Mouse (Mus musculus) kidney, adult 2 months (tissue): ENCODE data around the gene Gm42669. TPM values are rescaled to one million over a fixed set of nuclear protein-coding genes. Genes with fewer than 3 reads are reported as not detected.

ENCODE experiments used
- DNase-seq: peaks from one replicate; pipeline ENCODE4 v3.0.0; 2021
- H3K27ac ChIP-seq: fragments of 200-500 bp; 2 replicates; pipeline ENCODE4 v1.5.1; 2012; ENCODE audit warnings: low read depth, low read length, control low read depth, inconsistent platforms; ENCODE audit not compliant: insufficient read depth
- H3K27me3 ChIP-seq: fragments of 200-500 bp; replicated peaks from 2 replicates; pipeline ENCODE4 v1.6.1; 2012; ENCODE audit warnings: mild to moderate bottlenecking, moderate library complexity, low read length, inconsistent platforms; ENCODE audit not compliant: control insufficient read depth, insufficient read depth
- H3K36me3 ChIP-seq: fragments of 200-500 bp; 2 replicates; pipeline ENCODE4 v1.6.1; 2012; ENCODE audit warnings: mild to moderate bottlenecking, moderate library complexity, low read length, inconsistent platforms; ENCODE audit not compliant: control insufficient read depth, insufficient read depth
- H3K4me1 ChIP-seq: fragments of 200-500 bp; 2 replicates; pipeline ENCODE4 v1.6.1; 2011; ENCODE audit warnings: low read length; ENCODE audit not compliant: control insufficient read depth, insufficient read depth
- H3K4me3 ChIP-seq: fragments of 200-500 bp; 2 replicates; pipeline ENCODE4 v1.5.1; 2011; ENCODE audit warnings: mild to moderate bottlenecking, low read depth, low read length, control low read depth; ENCODE audit not compliant: insufficient read depth
- CTCF ChIP-seq: fragments of 200-500 bp; conservative IDR thresholded peaks from 2 replicates; pipeline ENCODE4 v1.5.1; 2011; ENCODE audit warnings: low read depth, mild to moderate bottlenecking, control low read depth, low read length, moderate library complexity, mixed read lengths; ENCODE audit not compliant: insufficient read depth, insufficient read length
- POLR2A ChIP-seq: fragments of 200-500 bp; IDR thresholded peaks from one replicate; pipeline ENCODE4 v1.6.1; 2011; ENCODE audit warnings: low read depth, low read length, control low read depth
- WGBS: fragments of 180-500 bp; shearing (Covaris S2); methylation state at CpG from one replicate; pipeline ENCODE4 v1.1.7; 2018; 5-methylcytosine and 5-hydroxymethylcytosine counted together
- polyA plus RNA-seq: library from polyadenylated mRNA; depleted of rRNA; stranded (reverse); fragments of >200 nt; gene quantifications from 2 replicates; pipeline ENCODE4 v1.2.3, GENCODE M21; 2012

The Gm42669 gene
- polyA plus RNA-seq, 1 experiment = not detected

- H3K27me3 ChIP-seq = no peaks in the 10 kb centered on the region
- WGBS = 64% methylated on average over 9 of the region's 9 CpGs
- no peak overlapping the region for H3K27ac ChIP-seq
- H3K4me3 ChIP-seq = no peak overlapping the region
- no peaks in the 10 kb centered on the region for H3K36me3 ChIP-seq
- no peaks in the 10 kb centered on the region for H3K4me1 ChIP-seq
- no peak for DNase-seq
- no peak for TF ChIP-seq CTCF
- no peak for TF ChIP-seq POLR2A
Measured at GRCm38 (mm10) chr5:107491036-107491435, 16.4 kb upstream of the Gm42669 start.

GRCm38 (mm10) chr5:107492471-107492870 is 14.9 kb upstream of the Gm42669 start:
- Histone ChIP-seq H3K36me3 (no peaks in the 10 kb centered on the region), H3K27me3 (no peaks in the 10 kb centered on the region), H3K4me1 (no peaks in the 10 kb centered on the region), H3K4me3 (no peak overlapping the region), H3K27ac (no peak overlapping the region)
- 99% methylated on average over 2 of the region's 2 CpGs for WGBS
- TF ChIP-seq POLR2A (no peak), CTCF (no peak)
- no peak for DNase-seq

- TF ChIP-seq POLR2A = no peak
- no peak for TF ChIP-seq CTCF
- DNase-seq = no peak
- Histone ChIP-seq H3K4me1 (no peaks in the 10 kb centered on the region), H3K36me3 (no peaks in the 10 kb centered on the region), H3K27ac (no peak overlapping the region), H3K27me3 (no peaks in the 10 kb centered on the region), H3K4me3 (no peak overlapping the region)
- 99% methylated on average over 5 of the region's 5 CpGs for WGBS
Measured at GRCm38 (mm10) chr5:107494759-107495158, 12.7 kb upstream of the Gm42669 start.

- Histone ChIP-seq H3K36me3 (no peaks in the 10 kb centered on the region), H3K27me3 (no peaks in the 10 kb centered on the region), H3K27ac (no peak overlapping the region), H3K4me3 (no peak overlapping the region), H3K4me1 (no peaks in the 10 kb centered on the region)
- DNase-seq = no peak
- 82% methylated on average over 2 of the region's 2 CpGs for WGBS
- TF ChIP-seq POLR2A (no peak), CTCF (no peak)
Measured at GRCm38 (mm10) chr5:107496047-107496446, 11.4 kb upstream of the Gm42669 start.

GRCm38 (mm10) chr5:107497519-107498501 is 9.6 kb upstream of the Gm42669 start:
- DNase-seq = no peak
- 79% methylated on average over 10 of the region's 10 CpGs for WGBS
- no peaks in the 10 kb centered on the region for H3K4me1 ChIP-seq
- TF ChIP-seq POLR2A (no peak), CTCF (no peak)
- H3K27ac ChIP-seq = no peak overlapping the region
- no peak overlapping the region for H3K4me3 ChIP-seq
- H3K27me3 ChIP-seq = no peaks in the 10 kb centered on the region
- no peaks in the 10 kb centered on the region for H3K36me3 ChIP-seq

- Histone ChIP-seq H3K27me3 (no peaks in the 10 kb centered on the region), H3K36me3 (no peaks in the 10 kb centered on the region), H3K4me3 (no peak overlapping the region), H3K4me1 (no peaks in the 10 kb centered on the region), H3K27ac (no peak overlapping the region)
- 68% methylated on average over 5 of the region's 5 CpGs for WGBS
- DNase-seq = peak; percentile 12
- no peak for TF ChIP-seq CTCF
- TF ChIP-seq POLR2A = no peak
Measured at GRCm38 (mm10) chr5:107498806-107499310, 8.6 kb upstream of the Gm42669 start.

- no peaks in the 10 kb centered on the region for H3K27me3 ChIP-seq
- no peaks in the 10 kb centered on the region for H3K36me3 ChIP-seq
- 88% methylated on average over 5 of the region's 5 CpGs for WGBS
- H3K4me1 ChIP-seq = no peaks in the 10 kb centered on the region
- H3K27ac ChIP-seq = no peak overlapping the region
- no peak overlapping the region for H3K4me3 ChIP-seq
- no peak for DNase-seq
- TF ChIP-seq CTCF (no peak), POLR2A (no peak)
Measured at GRCm38 (mm10) chr5:107499891-107500535, 7.4 kb upstream of the Gm42669 start.
